17 mouse cellular contexts compared by ENCODE assay signal in genomic region chr7:109144705-109145104, GRCm38 (mm10). TPM values are rescaled to one million over a fixed set of nuclear protein-coding genes. Genes with fewer than 3 reads are reported as not detected.
DNase-seq lines count a peak whose midpoint lies in the region; ATAC-seq and TF ChIP-seq lines count a peak whose summit lies in the region.
"Had no signal": no experiment of that assay in that cellular context is flagged by ENCODE, and none has a peak within 500 bp of the region (broad histone marks: within the 10 kb centered on the region; RNA-seq: fewer than 3 reads in every experiment).

No protein-coding gene starts in this region.

- no peaks in the 10 kb centered on the region for H3K27me3 ChIP-seq in cerebellum, adult 2 months (ENCODE audit: control insufficient read depth, insufficient read depth, low read length)
- peaks cover 16% of the 10 kb centered on the region for H3K27me3 ChIP-seq in hindbrain, embryonic 10.5 days (ENCODE audit: insufficient read depth, poor library complexity, severe bottlenecking)
- H3K27me3 ChIP-seq in hindbrain, embryonic 11.5 days (ENCODE audit: control insufficient read depth, insufficient read depth, low read length): no peaks in the 10 kb centered on the region
- H3K27me3 ChIP-seq in lung, embryonic 14.5 days (ENCODE audit: insufficient read depth, low read length): no peaks in the 10 kb centered on the region
- H3K27me3 ChIP-seq: lung, embryonic 15.5 days had no signal

- peak; percentile 53 for TF ChIP-seq CTCF in cerebellum, adult 2 months (IDR thresholded peaks at IDR 0.05; ENCODE audit: borderline replicate concordance, insufficient read depth, low read depth, low read length)
- peak; percentile 47 for TF ChIP-seq CTCF in lung, embryonic 14.5 days (IDR thresholded peaks at IDR 0.05; ENCODE audit: low read depth)

- 73% methylated on average over 11 of the region's 11 CpGs for WGBS in cerebellum, adult 2 months
- WGBS in hindbrain, embryonic 10.5 days: 62% methylated on average over 11 of the region's 11 CpGs
- 61% methylated on average over 11 of the region's 11 CpGs for WGBS in hindbrain, embryonic 11.5 days
- 51% methylated on average over 11 of the region's 11 CpGs for WGBS in lung, embryonic 14.5 days

- peaks cover 4% of the 10 kb centered on the region for H3K36me3 ChIP-seq in hindbrain, embryonic 10.5 days
- no peaks in the 10 kb centered on the region for H3K36me3 ChIP-seq in hindbrain, embryonic 11.5 days (ENCODE audit: control insufficient read depth, insufficient read depth, low read length)
- no peaks in the 10 kb centered on the region for H3K36me3 ChIP-seq in lung, embryonic 14.5 days (ENCODE audit: insufficient read depth)
- H3K36me3 ChIP-seq: hindbrain, embryonic 12.5 days; lung, embryonic 15.5 days had no signal

- no peak overlapping the region for H3K9ac ChIP-seq in hindbrain, embryonic 11.5 days (ENCODE audit: low read depth, low read length)
- no peak overlapping the region for H3K9ac ChIP-seq in lung, embryonic 14.5 days
- H3K9ac ChIP-seq: hindbrain, embryonic 12.5 days; lung, embryonic 15.5 days had no signal

- DNase-seq in cerebellum, adult 2 months: no peak
- no peak for DNase-seq in cerebellum, postnatal 36 days
- DNase-seq in hindbrain, embryonic 10.5 days (ENCODE audit: low spot score): no peak
- no peak for DNase-seq in hindbrain, embryonic 11.5 days (ENCODE audit: low spot score)
- no peak for DNase-seq in lung, embryonic 14.5 days
- DNase-seq in lung, postnatal 14 days: no peak
- DNase-seq in ZHBTc4 (ENCODE audit: low read depth, low spot score): peak; percentile 26
- no peak for DNase-seq in testis, postnatal 14 days (ENCODE audit: low spot score)
- DNase-seq: adrenal gland, postnatal 25 days; cerebellum, adult 8-10 months; kidney, postnatal 14 days; right cerebral cortex, postnatal 25 days; thymus, postnatal 14 days had no signal

- no peak overlapping the region for H3K4me2 ChIP-seq in hindbrain, embryonic 11.5 days (replicated peaks; ENCODE audit: low read depth, low read length)
- H3K4me2 ChIP-seq in lung, embryonic 14.5 days: no peak overlapping the region
- H3K4me2 ChIP-seq: hindbrain, embryonic 12.5 days; lung, embryonic 15.5 days had no signal

- no peaks in the 10 kb centered on the region for H3K9me3 ChIP-seq in hindbrain, embryonic 10.5 days
- H3K9me3 ChIP-seq in hindbrain, embryonic 11.5 days (ENCODE audit: control insufficient read depth, low read length): no peaks in the 10 kb centered on the region
- H3K9me3 ChIP-seq in lung, embryonic 14.5 days (ENCODE audit: low read depth, low read length): no peaks in the 10 kb centered on the region
- H3K9me3 ChIP-seq: hindbrain, embryonic 12.5 days; lung, embryonic 15.5 days had no signal

- no peak for TF ChIP-seq POLR2A in cerebellum, adult 2 months (IDR thresholded peaks at IDR 0.05; ENCODE audit: borderline replicate concordance, insufficient read depth, low read length)

- no peak overlapping the region for H3K27ac ChIP-seq in cerebellum, adult 2 months (ENCODE audit: insufficient read depth, low read length)
- peak overlapping the region; percentile 23; the same call in 1 of the 2 replicates for H3K27ac ChIP-seq in hindbrain, embryonic 10.5 days
- H3K27ac ChIP-seq in hindbrain, embryonic 11.5 days (ENCODE audit: low read depth, low read length): no peak overlapping the region
- no peak overlapping the region for H3K27ac ChIP-seq in lung, embryonic 14.5 days (ENCODE audit: low read depth)
- H3K27ac ChIP-seq: hindbrain, embryonic 12.5 days; lung, embryonic 15.5 days had no signal

- ATAC-seq in hindbrain, embryonic 11.5 days (ENCODE audit: low FRiP score): no peak
- ATAC-seq in lung, embryonic 14.5 days (ENCODE audit: insufficient read depth): no peak
- ATAC-seq: forebrain, embryonic 14.5 days; intestine, embryonic 16.5 days had no signal

- H3K4me1 ChIP-seq in cerebellum, adult 2 months (ENCODE audit: control insufficient read depth, insufficient read depth, low read length): peaks cover 8% of the 10 kb centered on the region
- H3K4me1 ChIP-seq in hindbrain, embryonic 10.5 days (replicated peaks): peaks cover 42% of the 10 kb centered on the region
- H3K4me1 ChIP-seq in hindbrain, embryonic 11.5 days (replicated peaks; ENCODE audit: control insufficient read depth, insufficient read depth, low read length): no peaks in the 10 kb centered on the region
- H3K4me1 ChIP-seq in lung, embryonic 14.5 days (ENCODE audit: insufficient read depth): no peaks in the 10 kb centered on the region
- H3K4me1 ChIP-seq: lung, embryonic 15.5 days had no signal

- H3K4me3 ChIP-seq in cerebellum, adult 2 months (replicated peaks; ENCODE audit: insufficient read depth, low read depth, low read length): no peak overlapping the region
- no peak overlapping the region for H3K4me3 ChIP-seq in hindbrain, embryonic 10.5 days
- no peak overlapping the region for H3K4me3 ChIP-seq in hindbrain, embryonic 11.5 days (ENCODE audit: low read depth, low read length)
- no peak overlapping the region for H3K4me3 ChIP-seq in lung, embryonic 14.5 days (ENCODE audit: low read depth, low read length)
- H3K4me3 ChIP-seq: hindbrain, embryonic 12.5 days; lung, embryonic 15.5 days had no signal

RNA-seq across cellular contexts. Expression of gene Lmo1, which starts 30.3 kb away (rescaled TPM):
- 27.3 and 31.6 TPM in 2 replicates for polyA plus RNA-seq in cerebellum, adult 2 months (2012; rRNA removed)
- polyA plus RNA-seq in hindbrain, embryonic 10.5 days (2016; fragmentation: Nextera tagmentation; extraction: Ambion mirVana): 26.1 and 37.6 TPM in 2 replicates
- polyA plus RNA-seq in hindbrain, embryonic 11.5 days (2014; fragmentation: Nextera tagmentation; extraction: Ambion mirVana): 32.6 and 41.0 TPM in 2 replicates
- polyA plus RNA-seq in lung, embryonic 14.5 days (2014; fragmentation: Nextera tagmentation; extraction: Ambion mirVana): 11.8 and 15.0 TPM in 2 replicates
